Mouse (Mus musculus) hindbrain, embryonic 15.5 days (tissue): ENCODE data around the gene Col27a1. TPM values are rescaled to one million over a fixed set of nuclear protein-coding genes. Genes with fewer than 3 reads are reported as not detected.

Source experiments
- microRNA counts: library from miRNA; unstranded; fragments of <30 nt; microRNA quantifications from one replicate; lab custom pipeline; 2016
- microRNA-seq: library from miRNA; unstranded; fragments of <30 nt; microRNA quantifications from one replicate; pipeline ENCODE4, GENCODE M21; 2016
- polyA plus RNA-seq: library from polyadenylated mRNA; unstranded; fragments of >200 nt; fragmentation: Nextera tagmentation; extraction: Ambion mirVana; gene quantifications from 2 replicates; pipeline ENCODE4 v1.2.1, GENCODE M21; 2015

Col27a1 gene
- polyA plus RNA-seq, 1 experiment from 2014 or later: 3.3 TPM

MicroRNA genes within 50 kb of the gene (microRNA counts, 519-probe panel; counts per million panel counts)
- 2,219 counts per million, percentile 27 among the panel's probes with 10 or more counts for microRNA mmu-miR-455 (lab: Ali Mortazavi, UCI)

Small RNA genes within 50 kb of the gene (microRNA-seq; reads per million reads assigned to microRNA genes)
- gene Mir455: 234 reads per million, percentile 62 among the genes with 10 or more reads in this experiment

Other genes with a start within 250 kb of the Col27a1 start
- gene Zfp618, start 248.4 kb upstream of the Col27a1 start, polyA plus RNA-seq: 27.2 and 28.3 TPM in 2 replicates
- gene Ambp, start 59.2 kb upstream of the Col27a1 start, polyA plus RNA-seq: 0.12 and 1.1 TPM in 2 replicates
- 0.09 and 0.10 TPM in 2 replicates for gene Kif12, start 41.9 kb upstream of the Col27a1 start, polyA plus RNA-seq
- not detected in 2 replicates for gene Orm1, start 130.6 kb downstream of the Col27a1 start, polyA plus RNA-seq
- gene Orm3, start 142.2 kb downstream of the Col27a1 start, polyA plus RNA-seq: not detected in 2 replicates
- not detected in 2 replicates for gene Orm2, start 148.4 kb downstream of the Col27a1 start, polyA plus RNA-seq
- gene Akna, start 189.3 kb downstream of the Col27a1 start, polyA plus RNA-seq: 6.6 and 7.2 TPM in 2 replicates